Mouse (Mus musculus): Measurements from ENCODE around the gene Frmd4a. TPM values are rescaled to one million over a fixed set of nuclear protein-coding genes. Genes with fewer than 3 reads are reported as not detected.
"Not testable (repeated sequence)": the region's sequence is repeated elsewhere in the genome, so short reads cannot be mapped to it uniquely, and the experiment has no call there.

Frmd4a gene
- polyA plus RNA-seq, 1 experiment = 7.7 TPM

DNA sequence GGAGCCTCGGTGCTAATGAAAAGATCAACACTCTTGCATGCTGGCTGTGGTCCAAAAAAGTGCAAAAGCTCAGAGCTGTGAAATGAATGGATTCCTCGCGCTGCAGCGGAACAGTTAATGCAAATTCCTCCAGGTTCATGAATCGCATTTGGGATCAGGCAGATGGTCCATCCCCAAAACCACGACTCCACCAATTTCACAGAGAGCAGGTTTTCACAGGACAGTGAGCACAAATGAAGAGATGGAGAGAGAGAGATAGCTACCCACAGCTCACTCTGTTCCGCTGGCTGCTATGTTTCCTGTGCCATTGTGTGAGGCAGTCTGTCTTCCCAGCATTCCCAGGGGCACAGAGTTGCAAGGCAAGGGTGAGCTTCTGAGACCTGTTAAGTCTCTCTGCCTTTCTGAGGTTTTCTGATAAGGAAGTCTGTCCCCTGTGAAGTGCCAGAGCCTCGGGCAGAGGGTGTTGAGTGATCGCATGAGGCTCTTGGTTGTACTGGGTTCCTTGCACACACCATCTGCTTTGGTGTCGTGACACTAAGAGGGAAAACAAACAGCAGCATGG, 215.3 kb downstream of the Frmd4a start:
- TF ChIP-seq FLI1 (IDR thresholded peaks at IDR 0.05; ENCODE audit: low read length) = no peak
- TF ChIP-seq GATA1 (IDR thresholded peaks at IDR 0.05; ENCODE audit: borderline replicate concordance, low read length) = no peak
- Histone ChIP-seq H3K36me3 (replicated peaks; ENCODE audit: low read length) (no peaks in the 10 kb centered on the region), H3K27me3 (replicated peaks) (peaks cover 2% of the 10 kb centered on the region), H3K9me3 (no peaks in the 10 kb centered on the region), H3K4me1 (0 out of 2 replicates have a peak, but pooled peaks cover 4% of the 10 kb centered on the region), H3K4me3 (replicated peaks) (no peak overlapping the region)

DNA sequence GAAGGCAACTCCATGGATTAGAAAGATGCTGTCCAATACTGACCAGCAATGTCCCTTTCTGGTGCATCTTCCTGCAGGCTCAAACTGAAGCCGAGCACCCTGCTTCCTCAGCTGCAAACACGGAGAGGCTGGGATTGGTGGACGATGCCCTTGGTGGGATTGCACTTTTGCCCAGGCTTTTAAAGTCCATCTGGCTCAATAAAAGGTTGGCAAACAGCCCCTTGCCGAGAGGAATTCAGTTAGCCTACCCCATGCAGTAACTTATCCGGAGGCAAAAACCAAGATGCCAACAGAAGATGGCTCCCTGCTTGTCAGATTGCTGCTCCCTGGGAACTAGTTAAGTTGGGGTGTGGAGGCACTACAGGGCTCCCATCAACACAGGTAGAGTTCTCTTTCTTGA, 220.2 kb downstream of the Frmd4a start:
- TF ChIP-seq GATA1 (IDR thresholded peaks at IDR 0.05; ENCODE audit: borderline replicate concordance, low read length) (no peak), FLI1 (IDR thresholded peaks at IDR 0.05; ENCODE audit: low read length) (no peak)
- Histone ChIP-seq H3K27me3 (replicated peaks) (peaks cover 2% of the 10 kb centered on the region), H3K36me3 (replicated peaks; ENCODE audit: low read length) (no peaks in the 10 kb centered on the region), H3K9me3 (no peaks in the 10 kb centered on the region), H3K4me1 (0 out of 2 replicates have a peak, but pooled peaks cover 4% of the 10 kb centered on the region), H3K4me3 (replicated peaks) (no peak overlapping the region)

DNA sequence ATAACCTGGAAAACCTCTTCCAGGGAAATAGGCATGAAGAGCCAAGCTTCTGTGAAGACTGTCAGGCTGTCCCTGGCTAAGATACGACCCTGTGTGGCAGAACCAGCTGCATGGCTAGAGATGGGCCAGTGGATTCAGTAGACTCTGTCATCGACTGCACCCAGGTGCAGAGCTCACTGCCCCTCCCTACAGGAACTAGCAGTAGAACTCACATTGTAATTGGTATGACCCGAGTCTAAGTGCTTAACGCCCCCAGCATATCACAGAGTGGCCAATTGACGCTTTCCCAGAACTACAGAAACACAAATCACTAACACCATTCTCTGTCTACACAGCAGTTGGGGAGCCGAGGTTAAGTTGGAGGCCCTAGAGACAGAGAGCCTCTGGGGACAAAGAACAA, 232.2 kb downstream of the Frmd4a start:
- Histone ChIP-seq H3K36me3 (replicated peaks; ENCODE audit: low read length) (no peaks in the 10 kb centered on the region), H3K27me3 (replicated peaks) (no peaks in the 10 kb centered on the region), H3K4me1 (no peaks in the 10 kb centered on the region), H3K4me3 (replicated peaks) (no peak overlapping the region), H3K9me3 (no peaks in the 10 kb centered on the region)
- TF ChIP-seq FLI1 (IDR thresholded peaks at IDR 0.05; ENCODE audit: low read length) (no peak), GATA1 (IDR thresholded peaks at IDR 0.05; ENCODE audit: borderline replicate concordance, low read length) (no peak)

DNA sequence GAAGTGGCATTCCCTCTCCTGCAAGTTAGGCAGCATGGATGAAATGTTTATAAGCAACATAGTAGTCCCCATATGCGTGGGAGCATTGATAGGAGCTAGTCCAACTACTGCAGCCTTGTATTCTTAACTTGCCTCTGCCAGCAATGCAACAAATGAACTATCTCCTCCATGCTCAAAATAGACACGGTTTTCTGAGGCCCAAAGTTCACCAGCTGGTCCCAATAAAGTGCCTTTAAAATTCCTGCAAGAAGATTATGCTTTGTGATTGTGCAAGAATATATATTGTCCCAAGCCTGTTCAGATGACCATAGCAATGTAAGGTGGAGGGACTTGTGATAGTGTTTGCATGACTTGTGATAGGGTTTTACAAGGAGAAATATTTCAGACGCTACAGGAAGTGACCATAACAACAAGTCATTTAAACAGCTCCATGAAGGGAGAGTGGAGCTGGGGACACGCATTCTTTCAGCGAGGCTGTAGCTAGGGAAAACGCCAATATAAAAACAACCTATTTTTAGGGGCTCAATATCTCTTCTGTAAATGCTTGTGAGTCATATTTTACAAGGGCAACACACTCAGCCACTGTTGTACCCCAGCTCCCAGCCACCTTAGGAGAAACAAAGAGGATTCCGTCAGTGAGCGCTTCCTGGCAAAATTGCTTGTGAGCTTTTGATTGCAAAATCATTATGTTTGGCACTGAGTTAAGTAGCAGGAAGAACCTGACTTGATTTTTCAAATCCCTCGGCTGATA, 235.2 kb downstream of the Frmd4a start:
- no peak for TF ChIP-seq GATA1 (IDR thresholded peaks at IDR 0.05; ENCODE audit: borderline replicate concordance, low read length)
- TF ChIP-seq FLI1 (IDR thresholded peaks at IDR 0.05; ENCODE audit: low read length) = no peak
- Histone ChIP-seq H3K4me3 (replicated peaks) (no peak overlapping the region), H3K4me1 (no peaks in the 10 kb centered on the region), H3K9me3 (no peaks in the 10 kb centered on the region), H3K36me3 (replicated peaks; ENCODE audit: low read length) (no peaks in the 10 kb centered on the region), H3K27me3 (replicated peaks) (no peaks in the 10 kb centered on the region)

DNA sequence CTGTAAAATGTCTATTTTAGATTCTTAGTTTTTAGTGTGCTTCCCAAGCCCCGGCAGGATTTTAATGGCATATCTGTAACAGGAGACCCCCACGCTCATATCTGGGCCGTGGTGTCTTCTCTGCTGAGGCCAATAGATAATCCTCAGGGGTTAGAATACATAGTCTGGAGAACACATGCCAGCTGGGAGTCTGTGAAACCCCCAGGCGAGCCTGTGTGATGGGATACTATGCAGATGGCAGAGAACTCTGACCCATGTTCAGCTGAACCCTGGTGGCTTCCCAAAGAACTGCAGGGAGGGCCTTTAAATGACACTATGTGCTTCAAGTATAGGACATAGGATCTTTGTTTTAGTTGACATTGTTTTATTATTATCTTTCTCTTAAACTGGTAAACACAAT, 235.8 kb downstream of the Frmd4a start:
- TF ChIP-seq FLI1 (IDR thresholded peaks at IDR 0.05; ENCODE audit: low read length) = no peak
- TF ChIP-seq GATA1 (IDR thresholded peaks at IDR 0.05; ENCODE audit: borderline replicate concordance, low read length) = no peak
- no peaks in the 10 kb centered on the region for H3K27me3 ChIP-seq (replicated peaks)
- H3K36me3 ChIP-seq (replicated peaks; ENCODE audit: low read length) = no peaks in the 10 kb centered on the region
- no peaks in the 10 kb centered on the region for H3K9me3 ChIP-seq
- H3K4me3 ChIP-seq (replicated peaks) = no peak overlapping the region
- no peaks in the 10 kb centered on the region for H3K4me1 ChIP-seq

DNA sequence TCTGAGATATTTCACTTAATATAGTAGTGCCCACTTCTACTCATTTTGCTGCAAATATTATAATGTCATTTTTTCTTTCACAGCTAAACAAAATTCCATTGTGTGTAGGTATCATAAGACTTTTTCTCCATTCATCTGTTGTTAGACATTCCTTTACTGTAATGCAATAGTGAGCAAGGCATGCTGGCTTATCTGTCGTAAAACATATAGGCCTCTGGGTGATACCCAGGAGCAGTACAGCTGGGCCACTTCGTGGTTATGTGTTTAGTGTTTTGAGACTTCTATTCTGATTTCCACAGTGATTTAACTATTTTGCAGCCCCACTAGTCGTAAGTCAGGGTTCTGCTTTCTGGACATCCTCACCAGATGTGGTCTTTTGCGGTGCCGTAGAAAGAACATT, 236.6 kb downstream of the Frmd4a start:
- no peaks in the 10 kb centered on the region for H3K9me3 ChIP-seq
- no peaks in the 10 kb centered on the region for H3K36me3 ChIP-seq (replicated peaks; ENCODE audit: low read length)
- H3K4me3 ChIP-seq (replicated peaks) = no peak overlapping the region
- H3K27me3 ChIP-seq (replicated peaks) = no peaks in the 10 kb centered on the region
- H3K4me1 ChIP-seq = no peaks in the 10 kb centered on the region
- no peak for TF ChIP-seq FLI1 (IDR thresholded peaks at IDR 0.05; ENCODE audit: low read length)
- no peak for TF ChIP-seq GATA1 (IDR thresholded peaks at IDR 0.05; ENCODE audit: borderline replicate concordance, low read length)

DNA sequence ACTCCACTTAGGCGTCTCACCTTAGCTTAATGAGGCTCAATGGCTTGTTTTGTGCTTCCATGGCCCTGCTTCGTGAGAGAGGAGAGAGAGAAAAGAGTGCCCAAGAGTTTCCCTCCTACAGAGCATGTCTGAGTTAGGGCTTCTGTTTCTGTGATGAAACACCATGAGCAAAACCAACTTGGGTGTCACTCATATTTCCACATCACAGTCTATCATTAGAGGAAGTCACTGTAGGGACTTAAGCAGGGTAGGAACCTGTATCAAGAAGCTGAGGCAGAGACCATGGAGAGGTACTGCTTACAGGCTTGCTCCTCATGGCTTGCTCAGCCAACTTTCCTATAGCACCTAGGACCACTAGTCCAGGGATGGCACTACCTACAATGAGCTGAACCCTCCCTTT, 238.7 kb downstream of the Frmd4a start:
- no peaks in the 10 kb centered on the region for H3K27me3 ChIP-seq (replicated peaks)

DNA sequence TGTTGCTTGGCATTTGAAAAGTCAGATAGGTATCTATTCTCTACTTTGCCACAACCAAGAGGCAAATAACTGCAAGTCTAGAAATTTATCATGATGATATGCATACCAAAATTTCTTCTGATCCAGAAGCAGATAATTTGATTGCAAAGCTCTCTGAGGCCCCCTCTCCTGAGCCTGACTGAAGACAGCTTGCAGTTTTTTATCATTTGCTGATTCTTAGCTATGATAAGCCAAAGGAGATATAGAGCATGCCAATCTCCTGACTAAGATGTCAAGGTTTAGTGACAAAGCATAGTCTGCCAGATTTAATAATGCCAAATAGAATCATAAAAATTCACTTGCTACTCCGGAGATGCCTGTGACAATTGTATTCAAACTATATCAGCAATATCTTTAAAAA, 240.1 kb downstream of the Frmd4a start:
- H3K9me3 ChIP-seq = no peaks in the 10 kb centered on the region
- no peak for TF ChIP-seq GATA1 (IDR thresholded peaks at IDR 0.05; ENCODE audit: borderline replicate concordance, low read length)
- TF ChIP-seq FLI1 (IDR thresholded peaks at IDR 0.05; ENCODE audit: low read length) = no peak

More for the DNA sequence above, 238.7 kb downstream of the Frmd4a start:
- Histone ChIP-seq H3K9me3 (no peaks in the 10 kb centered on the region), H3K4me3 (replicated peaks) (no peak overlapping the region), H3K4me1 (no peaks in the 10 kb centered on the region), H3K36me3 (replicated peaks; ENCODE audit: low read length) (no peaks in the 10 kb centered on the region)
- TF ChIP-seq FLI1 (IDR thresholded peaks at IDR 0.05; ENCODE audit: low read length) (no peak), GATA1 (IDR thresholded peaks at IDR 0.05; ENCODE audit: borderline replicate concordance, low read length) (no peak)

DNA sequence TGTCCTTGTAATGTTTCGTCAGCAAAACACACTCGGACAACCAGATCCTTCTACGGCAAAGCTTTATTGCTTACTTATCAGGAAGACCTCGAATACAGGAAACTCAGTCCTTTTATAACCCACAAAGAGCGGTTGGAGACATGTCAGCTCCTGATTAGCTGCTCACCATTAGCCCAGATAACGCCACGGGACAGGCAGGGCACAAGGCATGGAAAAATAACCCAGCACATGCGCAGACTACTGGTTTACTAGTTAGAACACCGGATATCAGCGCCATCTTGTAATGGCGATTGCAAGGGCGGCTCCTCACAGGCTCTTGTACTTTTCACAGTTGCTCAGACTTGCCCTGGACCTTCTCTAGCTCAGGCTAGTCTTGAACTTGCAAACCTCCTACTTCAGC, 241.3 kb downstream of the Frmd4a start:
- H3K27me3 ChIP-seq (replicated peaks); H3K4me1 ChIP-seq; H3K36me3 ChIP-seq (replicated peaks; ENCODE audit: low read length); H3K9me3 ChIP-seq; H3K4me3 ChIP-seq (replicated peaks): not testable (repeated sequence)

More for the DNA sequence above, 240.1 kb downstream of the Frmd4a start:
- Histone ChIP-seq H3K4me3 (replicated peaks) (no peak overlapping the region), H3K36me3 (replicated peaks; ENCODE audit: low read length) (no peaks in the 10 kb centered on the region), H3K4me1 (no peaks in the 10 kb centered on the region), H3K27me3 (replicated peaks) (no peaks in the 10 kb centered on the region)

DNA sequence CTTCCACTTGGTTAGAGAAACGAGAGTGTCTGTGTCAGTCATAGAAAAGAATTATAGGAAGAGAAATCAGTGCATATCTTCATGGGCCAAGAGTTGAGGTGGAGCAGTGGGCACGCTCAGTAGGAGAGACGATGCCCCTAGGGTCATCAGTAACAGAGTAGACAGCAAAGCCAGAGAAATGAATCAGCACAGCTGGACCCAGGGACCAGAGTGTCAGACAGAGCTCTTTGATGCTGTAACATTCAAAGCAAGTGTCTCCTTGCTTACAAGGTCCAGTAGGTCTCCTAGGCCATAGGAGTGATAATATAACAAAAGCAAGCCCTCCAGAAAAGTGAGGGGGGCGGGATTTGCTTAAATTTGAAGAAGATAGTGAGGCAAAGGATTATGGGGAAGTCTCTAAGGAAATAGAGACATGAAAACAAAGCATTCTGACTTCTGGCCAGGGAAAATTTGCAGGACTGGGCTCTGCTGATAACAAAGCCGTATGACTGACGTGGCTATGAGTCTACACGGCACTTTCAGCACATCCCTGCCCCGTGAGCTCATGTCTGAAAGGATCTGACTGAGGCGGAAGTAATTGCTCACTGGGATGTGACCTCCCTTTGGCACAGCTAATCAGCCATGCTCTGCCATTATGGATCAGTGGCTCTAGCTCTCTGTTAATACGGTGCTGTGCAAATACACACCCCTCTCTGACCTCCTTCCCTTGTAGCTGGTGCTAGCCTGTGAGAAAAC, 243.0 kb downstream of the Frmd4a start:
- TF ChIP-seq FLI1 (IDR thresholded peaks at IDR 0.05; ENCODE audit: low read length) (no peak), GATA1 (IDR thresholded peaks at IDR 0.05; ENCODE audit: borderline replicate concordance, low read length) (no peak)
- H3K4me1 ChIP-seq = no peaks in the 10 kb centered on the region
- H3K27me3 ChIP-seq (replicated peaks) = no peaks in the 10 kb centered on the region
- no peaks in the 10 kb centered on the region for H3K9me3 ChIP-seq
- no peaks in the 10 kb centered on the region for H3K36me3 ChIP-seq (replicated peaks; ENCODE audit: low read length)
- no peak overlapping the region for H3K4me3 ChIP-seq (replicated peaks)
